Mouse (Mus musculus): ENCODE results near the gene Dyrk4. TPM values are rescaled to one million over a fixed set of nuclear protein-coding genes. Genes with fewer than 3 reads are reported as not detected.

Gene Dyrk4
- polyA plus RNA-seq (2015; fragmentation: Nextera tagmentation; extraction: Ambion mirVana): not detected in 2 replicates

DNA sequence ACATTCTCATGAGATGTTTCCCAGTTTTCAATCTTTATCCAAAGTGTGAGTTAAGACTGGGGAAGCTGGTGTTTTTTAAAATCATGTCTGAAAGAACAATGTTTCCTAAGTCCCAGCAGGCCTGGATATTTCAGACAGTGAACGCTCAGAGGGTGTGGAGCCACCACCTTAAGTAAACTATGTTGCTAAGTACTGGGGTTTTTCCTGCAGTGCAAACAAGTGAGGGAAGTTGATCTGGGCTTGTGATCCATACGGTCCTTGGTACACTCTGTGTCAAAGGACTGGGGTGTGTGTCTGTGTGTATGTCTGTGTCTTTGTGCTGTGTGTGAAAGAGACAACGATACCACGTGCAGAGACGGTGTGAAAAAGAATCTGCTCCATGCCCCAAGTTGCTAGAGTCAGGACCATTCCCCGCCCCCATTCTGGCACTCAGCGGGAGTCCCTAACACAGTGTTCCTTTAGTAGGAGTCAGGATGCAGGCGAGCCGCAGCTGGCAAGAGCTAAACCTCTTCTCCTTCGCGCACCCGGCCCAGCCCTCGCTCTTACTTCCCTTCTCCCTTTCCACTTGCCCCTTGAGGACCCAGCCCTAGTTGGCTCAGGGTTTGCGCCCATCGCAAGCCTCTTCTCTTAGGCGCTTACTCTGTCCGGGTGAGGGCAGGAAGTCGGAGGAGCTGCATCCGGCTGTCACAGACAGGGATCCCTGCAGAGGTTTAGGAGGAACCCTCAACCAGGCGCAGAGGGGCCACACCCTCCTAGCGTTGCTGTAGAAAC is at the start of gene Dyrk4:
TSS of gene Dyrk4 (minus strand) at position 729 of the 771 bp plus-strand sequence.
- Histone ChIP-seq H3K4me1 (ENCODE audit: insufficient read depth, low read length) (0 out of 2 replicates have a peak, but pooled peaks cover 4% of the 10 kb centered on the region), H3K36me3 (ENCODE audit: insufficient read depth, low read length) (peaks cover 38% of the 10 kb centered on the region), H3K4me3 (ENCODE audit: low read length) (peak within 1 kb of the TSS; percentile 16; the same call in 1 of the 2 replicates), H3K27ac (ENCODE audit: low read length) (no peak within 1 kb of the TSS), H3K9me3 (ENCODE audit: low read length) (no peaks in the 10 kb centered on the region), H3K27me3 (ENCODE audit: insufficient read depth, low read length) (no peaks in the 10 kb centered on the region), H3K4me2 (replicated peaks; ENCODE audit: low read depth, low read length) (peak within 1 kb of the TSS; percentile 38), H3K9ac (replicated peaks; ENCODE audit: low read length) (peak within 1 kb of the TSS; percentile 35; the same call in 1 of the 2 replicates)
- WGBS: 13% methylated on average over 21 of the region's 21 CpGs
- peak; percentile 59; the same call in 1 of the 2 replicates for ATAC-seq (ENCODE audit: low FRiP score, low TSS enrichment)

GRCm38 (mm10) chr6:126966241-126967026 is 44.8 kb upstream of the Dyrk4 start:
- Histone ChIP-seq H3K27ac (ENCODE audit: low read length) (no peak overlapping the region), H3K4me3 (ENCODE audit: low read length) (no peak overlapping the region), H3K9me3 (ENCODE audit: low read length) (no peaks in the 10 kb centered on the region), H3K4me1 (ENCODE audit: insufficient read depth, low read length) (no peaks in the 10 kb centered on the region), H3K9ac (replicated peaks; ENCODE audit: low read length) (no peak overlapping the region), H3K27me3 (ENCODE audit: insufficient read depth, low read length) (no peaks in the 10 kb centered on the region), H3K4me2 (replicated peaks; ENCODE audit: low read depth, low read length) (no peak overlapping the region), H3K36me3 (ENCODE audit: insufficient read depth, low read length) (peaks cover 16% of the 10 kb centered on the region; the same call in 1 of the 2 replicates)
- 87% methylated on average over 14 of the region's 14 CpGs for WGBS
- ATAC-seq (ENCODE audit: low FRiP score, low TSS enrichment): no peak

DNA sequence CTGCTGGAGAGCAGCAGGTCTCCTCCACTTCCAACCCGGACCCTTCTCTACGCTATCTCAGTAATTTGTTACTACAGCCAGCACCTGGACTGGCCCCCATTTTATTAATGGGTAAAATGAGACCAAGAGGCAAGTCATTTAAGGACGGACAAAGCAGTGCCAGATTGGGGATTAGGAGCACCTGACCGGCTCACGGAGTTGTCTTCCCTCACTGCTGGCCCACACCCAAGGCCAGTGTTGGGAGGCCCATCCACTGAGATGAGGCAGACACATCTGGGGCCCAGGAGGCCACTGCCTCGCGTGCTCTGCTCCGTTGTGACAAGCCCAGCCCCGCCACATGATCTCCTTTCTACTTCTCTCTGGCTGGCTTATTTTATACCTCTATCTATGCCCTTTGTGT is 41.8 kb upstream of the Dyrk4 start:
- H3K9me3 ChIP-seq (ENCODE audit: low read length): no peaks in the 10 kb centered on the region
- H3K4me1 ChIP-seq (ENCODE audit: insufficient read depth, low read length): no peaks in the 10 kb centered on the region
- 90% methylated on average over 9 of the region's 9 CpGs for WGBS
- no peaks in the 10 kb centered on the region for H3K27me3 ChIP-seq (ENCODE audit: insufficient read depth, low read length)
- no peak for ATAC-seq (ENCODE audit: low FRiP score, low TSS enrichment)
- H3K9ac ChIP-seq (replicated peaks; ENCODE audit: low read length): no peak overlapping the region
- H3K4me3 ChIP-seq (ENCODE audit: low read length): no peak overlapping the region
- peaks cover 14% of the 10 kb centered on the region; the same call in 1 of the 2 replicates for H3K36me3 ChIP-seq (ENCODE audit: insufficient read depth, low read length)
- no peak overlapping the region for H3K27ac ChIP-seq (ENCODE audit: low read length)
- H3K4me2 ChIP-seq (replicated peaks; ENCODE audit: low read depth, low read length): no peak overlapping the region

DNA sequence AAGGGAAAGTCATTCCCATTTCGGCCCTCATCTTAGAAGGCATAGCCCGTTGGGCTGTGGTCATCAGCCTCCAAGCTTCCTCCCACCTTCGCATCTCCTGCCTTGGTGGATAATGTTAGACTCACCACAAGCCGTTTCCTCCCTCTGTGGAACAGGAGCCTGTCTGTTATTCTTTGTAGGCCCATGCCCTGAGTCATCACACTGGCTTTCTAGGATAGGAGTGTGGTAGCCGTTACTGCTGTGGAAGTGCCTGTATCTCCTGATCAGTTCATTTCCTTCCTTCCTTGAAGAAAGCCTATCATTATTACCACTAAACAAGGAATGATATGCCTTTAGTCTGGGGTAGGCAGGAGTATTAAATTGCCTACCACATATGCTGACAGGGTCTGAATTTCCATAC is 41.1 kb upstream of the Dyrk4 start:
- no peaks in the 10 kb centered on the region for H3K4me1 ChIP-seq (ENCODE audit: insufficient read depth, low read length)
- no peak overlapping the region for H3K4me2 ChIP-seq (replicated peaks; ENCODE audit: low read depth, low read length)
- H3K4me3 ChIP-seq (ENCODE audit: low read length): no peak overlapping the region
- WGBS: 92% methylated on average over 5 of the region's 5 CpGs
- no peak overlapping the region for H3K9ac ChIP-seq (replicated peaks; ENCODE audit: low read length)
- no peak overlapping the region for H3K27ac ChIP-seq (ENCODE audit: low read length)
- H3K36me3 ChIP-seq (ENCODE audit: insufficient read depth, low read length): peaks cover 10% of the 10 kb centered on the region; the same call in 1 of the 2 replicates
- no peaks in the 10 kb centered on the region for H3K9me3 ChIP-seq (ENCODE audit: low read length)
- no peaks in the 10 kb centered on the region for H3K27me3 ChIP-seq (ENCODE audit: insufficient read depth, low read length)
- ATAC-seq (ENCODE audit: low FRiP score, low TSS enrichment): no peak

DNA sequence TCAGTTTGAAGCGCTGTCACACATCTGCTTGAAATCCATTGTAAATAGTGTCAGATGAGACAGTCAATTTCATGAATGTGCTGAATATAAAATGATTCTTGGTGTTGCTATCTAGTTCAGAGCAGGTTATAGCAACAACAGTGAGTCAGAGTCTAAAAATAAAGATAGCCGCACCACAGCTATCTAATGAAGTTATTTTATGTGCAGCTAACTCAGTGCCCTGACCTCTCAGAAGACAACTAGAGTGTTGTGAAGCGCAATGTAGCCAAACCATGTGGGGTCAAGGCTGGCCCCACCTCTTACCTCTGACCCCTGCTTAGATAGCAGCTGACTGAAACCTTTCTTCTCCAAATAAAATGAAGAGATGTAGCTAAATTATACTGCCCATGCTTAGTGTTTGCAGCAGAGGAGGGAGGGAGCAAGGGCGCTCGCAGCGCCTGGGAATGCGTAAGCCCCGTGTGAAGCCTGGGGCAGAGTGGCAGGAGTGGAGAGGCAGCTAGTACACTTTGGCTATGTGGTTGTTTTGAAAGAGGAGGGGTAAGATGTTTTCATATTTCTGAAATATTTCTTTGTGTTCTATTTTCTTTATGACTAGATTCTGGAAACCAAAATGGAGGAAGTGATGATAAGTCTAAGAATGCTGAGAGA is 39.9 kb upstream of the Dyrk4 start:
- no peak overlapping the region for H3K9ac ChIP-seq (replicated peaks; ENCODE audit: low read length)
- no peak overlapping the region for H3K4me3 ChIP-seq (ENCODE audit: low read length)
- no peak overlapping the region for H3K4me2 ChIP-seq (replicated peaks; ENCODE audit: low read depth, low read length)
- H3K27ac ChIP-seq (ENCODE audit: low read length): no peak overlapping the region
- no peaks in the 10 kb centered on the region for H3K27me3 ChIP-seq (ENCODE audit: insufficient read depth, low read length)
- ATAC-seq (ENCODE audit: low FRiP score, low TSS enrichment): no peak
- no peaks in the 10 kb centered on the region for H3K4me1 ChIP-seq (ENCODE audit: insufficient read depth, low read length)
- no peaks in the 10 kb centered on the region for H3K9me3 ChIP-seq (ENCODE audit: low read length)
- peaks cover 20% of the 10 kb centered on the region; the same call in 1 of the 2 replicates for H3K36me3 ChIP-seq (ENCODE audit: insufficient read depth, low read length)
- WGBS: 87% methylated on average over 8 of the region's 8 CpGs

DNA sequence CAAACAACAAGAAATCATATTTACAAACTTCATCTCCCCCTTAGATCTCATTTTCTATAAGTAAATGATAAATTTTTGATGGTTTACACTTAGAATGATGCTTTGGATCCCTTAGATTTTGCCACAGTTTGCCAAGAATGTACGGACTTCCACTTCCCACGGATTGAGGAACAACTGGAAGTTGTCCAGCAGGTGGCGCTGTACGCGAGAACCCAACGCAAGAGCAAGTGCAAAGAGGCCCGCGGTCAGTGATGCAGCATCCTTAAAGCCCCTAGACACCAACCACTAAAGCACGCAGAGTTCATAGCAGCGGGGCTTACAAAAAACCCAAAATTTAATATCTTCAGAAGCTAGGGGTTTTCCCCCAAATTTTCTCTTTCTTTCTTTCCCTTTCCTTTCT is 34.1 kb upstream of the Dyrk4 start:
- Histone ChIP-seq H3K9ac (replicated peaks; ENCODE audit: low read length) (no peak overlapping the region), H3K4me3 (ENCODE audit: low read length) (no peak overlapping the region), H3K27me3 (ENCODE audit: insufficient read depth, low read length) (no peaks in the 10 kb centered on the region), H3K4me2 (replicated peaks; ENCODE audit: low read depth, low read length) (no peak overlapping the region), H3K4me1 (ENCODE audit: insufficient read depth, low read length) (no peaks in the 10 kb centered on the region), H3K27ac (ENCODE audit: low read length) (no peak overlapping the region), H3K9me3 (ENCODE audit: low read length) (no peaks in the 10 kb centered on the region), H3K36me3 (ENCODE audit: insufficient read depth, low read length) (peaks cover 11% of the 10 kb centered on the region; the same call in 1 of the 2 replicates)
- ATAC-seq (ENCODE audit: low FRiP score, low TSS enrichment): no peak
- WGBS: 9% methylated on average over 10 of the region's 10 CpGs

- peaks cover 15% of the 10 kb centered on the region; the same call in 1 of the 2 replicates for H3K36me3 ChIP-seq (ENCODE audit: insufficient read depth, low read length)
- H3K4me2 ChIP-seq (replicated peaks; ENCODE audit: low read depth, low read length): no peak overlapping the region
- no peaks in the 10 kb centered on the region for H3K4me1 ChIP-seq (ENCODE audit: insufficient read depth, low read length)
- H3K4me3 ChIP-seq (ENCODE audit: low read length): no peak overlapping the region
- no peaks in the 10 kb centered on the region for H3K9me3 ChIP-seq (ENCODE audit: low read length)
- no peak for ATAC-seq (ENCODE audit: low FRiP score, low TSS enrichment)
- no peaks in the 10 kb centered on the region for H3K27me3 ChIP-seq (ENCODE audit: insufficient read depth, low read length)
- WGBS: 94% methylated on average over 4 of the region's 4 CpGs
- no peak overlapping the region for H3K27ac ChIP-seq (ENCODE audit: low read length)
- no peak overlapping the region for H3K9ac ChIP-seq (replicated peaks; ENCODE audit: low read length)
These were observed 26.7 kb upstream of the Dyrk4 start for GRCm38 (mm10) chr6:126948336-126948735.

DNA sequence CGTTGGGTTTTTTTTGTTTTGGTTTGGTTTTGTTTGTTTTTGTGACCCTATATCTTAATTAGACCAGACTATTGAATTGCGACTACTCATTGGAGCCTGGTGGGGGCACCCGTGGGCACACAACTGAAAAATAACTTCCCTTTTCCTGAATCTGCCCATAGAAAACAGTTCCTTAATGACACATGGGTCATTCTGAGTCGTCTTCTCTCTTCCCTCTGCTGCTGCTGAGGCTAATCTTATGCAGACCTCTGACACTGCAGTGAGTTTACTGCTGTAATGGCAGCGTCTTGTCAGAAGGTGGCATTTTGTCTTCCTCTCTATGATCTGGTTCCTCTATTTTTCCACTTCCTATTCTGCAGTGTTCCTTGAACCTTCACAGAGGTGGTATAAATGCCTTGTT is 18.8 kb upstream of the Dyrk4 start:
- no peak overlapping the region for H3K27ac ChIP-seq (ENCODE audit: low read length)
- no peaks in the 10 kb centered on the region for H3K27me3 ChIP-seq (ENCODE audit: insufficient read depth, low read length)
- peaks cover 7% of the 10 kb centered on the region for H3K36me3 ChIP-seq (ENCODE audit: insufficient read depth, low read length)
- H3K9me3 ChIP-seq (ENCODE audit: low read length): no peaks in the 10 kb centered on the region
- no peak overlapping the region for H3K9ac ChIP-seq (replicated peaks; ENCODE audit: low read length)
- ATAC-seq (ENCODE audit: low FRiP score, low TSS enrichment): no peak
- H3K4me3 ChIP-seq (ENCODE audit: low read length): peak overlapping the region; percentile 66
- WGBS: 3% methylated on average over 5 of the region's 5 CpGs
- peak overlapping the region; percentile 94 for H3K4me2 ChIP-seq (replicated peaks; ENCODE audit: low read depth, low read length)
- H3K4me1 ChIP-seq (ENCODE audit: insufficient read depth, low read length): peaks cover 22% of the 10 kb centered on the region

DNA sequence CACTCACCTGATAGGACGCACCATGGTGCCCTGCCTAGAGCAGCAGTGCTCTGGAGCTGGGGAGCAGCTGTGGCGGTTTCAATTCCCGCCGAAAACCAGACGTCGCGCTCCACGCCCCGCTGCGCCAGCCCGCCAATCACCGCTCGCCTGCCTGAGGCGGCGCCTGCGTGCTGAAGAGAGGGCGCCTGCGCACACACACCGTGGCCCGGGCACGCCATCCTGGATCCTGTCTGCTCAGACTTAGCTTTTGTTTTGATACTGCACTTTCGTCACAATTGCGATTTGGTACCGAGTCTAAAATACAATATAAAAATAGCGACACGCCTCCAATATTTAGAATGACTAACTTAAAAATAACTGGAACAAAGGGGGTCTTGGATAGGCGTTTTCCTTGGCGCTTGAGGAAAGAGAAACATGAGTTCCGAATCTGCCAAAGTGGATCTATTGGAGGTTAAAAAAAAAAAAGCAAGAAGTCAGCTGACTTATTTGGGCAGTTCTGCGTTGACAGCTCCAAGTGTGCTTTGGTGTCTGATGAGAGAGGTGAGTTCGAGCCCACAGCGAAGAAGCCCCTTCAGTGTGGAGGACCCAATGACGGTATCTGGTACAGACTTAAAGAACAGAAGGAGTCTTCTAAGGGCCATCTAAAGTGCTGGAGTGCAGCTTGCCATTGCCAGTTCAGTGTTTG is 18.0 kb upstream of the Dyrk4 start, which contains the start of the genes Rad51ap1 and D6Wsu163e:
TSS of gene Rad51ap1 (minus strand) at position 101 of the 685 bp plus-strand sequence.
TSS of gene D6Wsu163e (plus strand) at position 476 of the 685 bp plus-strand sequence.
- under 1% methylated on average over 33 of the region's 33 CpGs for WGBS
- ATAC-seq (ENCODE audit: low FRiP score, low TSS enrichment): peak; percentile 99
- peak within 1 kb of the TSS; percentile 94 for H3K4me2 ChIP-seq (replicated peaks; ENCODE audit: low read depth, low read length)

More for the DNA sequence above, 18.0 kb upstream of the Dyrk4 start, which contains the start of the genes Rad51ap1 and D6Wsu163e:
- Histone ChIP-seq H3K4me3 (ENCODE audit: low read length) (peak within 1 kb of the TSS; percentile 66), H3K27ac (ENCODE audit: low read length) (peak within 1 kb of the TSS; percentile 79; the same call in 1 of the 2 replicates), H3K27me3 (ENCODE audit: insufficient read depth, low read length) (no peaks in the 10 kb centered on the region), H3K9me3 (ENCODE audit: low read length) (no peaks in the 10 kb centered on the region), H3K4me1 (ENCODE audit: insufficient read depth, low read length) (peaks cover 22% of the 10 kb centered on the region), H3K9ac (replicated peaks; ENCODE audit: low read length) (peak within 1 kb of the TSS; percentile 82), H3K36me3 (ENCODE audit: insufficient read depth, low read length) (peaks cover 7% of the 10 kb centered on the region)

Data from kidney, embryonic 16.5 days (tissue).